Mouse (Mus musculus) c-Kit-positive CD71-negative TER-119-negative erythroid progenitor cells, embryonic 14.5 days (primary cell): Measurements from ENCODE around the gene Ltb4r1.

ENCODE experiments used
- DNase-seq: peaks from one replicate; pipeline ENCODE4 v3.0.0-alpha.2; 2013; ENCODE audit warnings: low read depth

Gene Ltb4r1

GRCm38 (mm10) chr14:55765696-55766095 lies at the start of gene Ltb4r1:
Gene Ltb4r1, plus strand, starts transcription at chr14:55765962.
- DNase-seq: no peak

GRCm38 (mm10) chr14:55716271-55716670 lies 49.5 kb upstream of the Ltb4r1 start:
- no peak for DNase-seq

GRCm38 (mm10) chr14:55716884-55717283 lies 48.9 kb upstream of the Ltb4r1 start:
- no peak for DNase-seq

- DNase-seq: no peak
Measured at GRCm38 (mm10) chr14:55719737-55720136, 46.0 kb upstream of the Ltb4r1 start.

DNA sequence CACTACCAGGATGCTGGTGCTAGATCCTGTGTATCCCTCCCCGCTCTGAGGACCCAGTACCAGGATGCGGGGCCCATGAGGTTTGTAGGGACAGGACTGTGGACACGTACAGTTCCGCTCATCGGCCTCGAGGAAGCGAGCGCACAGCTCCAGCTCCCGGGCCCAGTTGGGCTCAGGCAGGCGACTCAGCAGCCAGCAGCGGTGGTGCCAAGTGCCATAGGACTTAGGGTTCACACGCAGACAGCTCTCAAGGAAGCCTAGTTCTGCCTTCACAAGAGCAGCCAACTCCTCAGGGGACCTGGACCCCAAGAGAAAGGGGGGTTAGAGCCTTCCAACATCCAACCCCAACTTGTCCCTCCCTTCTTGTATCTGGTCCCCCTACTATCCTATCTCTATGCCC lies 45.1 kb upstream of the Ltb4r1 start:
- no peak for DNase-seq

DNA sequence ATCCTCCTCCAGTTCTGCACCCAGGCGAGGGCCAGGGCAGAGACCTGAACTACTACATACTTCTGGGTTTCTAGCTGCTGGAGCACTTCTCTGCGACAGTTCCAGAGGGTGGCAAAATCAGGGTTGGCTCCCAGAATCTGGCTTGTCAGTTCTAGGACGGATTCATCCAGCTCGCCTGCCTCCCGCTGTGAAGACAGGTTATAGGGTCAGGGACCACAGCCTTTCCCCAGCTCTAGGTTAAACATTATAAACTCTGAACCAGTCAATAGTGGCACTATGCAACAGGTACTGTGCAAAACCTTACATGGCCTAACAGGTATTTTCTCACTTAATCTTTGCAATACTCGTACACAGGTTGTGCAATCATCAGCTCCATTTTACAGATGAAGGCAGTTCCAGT lies 44.7 kb upstream of the Ltb4r1 start:
- no peak for DNase-seq

GRCm38 (mm10) chr14:55721700-55722437 lies 43.9 kb upstream of the Ltb4r1 start, which contains the start of gene Rabggta:
Gene Rabggta, minus strand, starts transcription at chr14:55722263.
- DNase-seq: peak; percentile 87

GRCm38 (mm10) chr14:55722438-55722945 lies 43.3 kb upstream of the Ltb4r1 start:
- DNase-seq: no peak

DNA sequence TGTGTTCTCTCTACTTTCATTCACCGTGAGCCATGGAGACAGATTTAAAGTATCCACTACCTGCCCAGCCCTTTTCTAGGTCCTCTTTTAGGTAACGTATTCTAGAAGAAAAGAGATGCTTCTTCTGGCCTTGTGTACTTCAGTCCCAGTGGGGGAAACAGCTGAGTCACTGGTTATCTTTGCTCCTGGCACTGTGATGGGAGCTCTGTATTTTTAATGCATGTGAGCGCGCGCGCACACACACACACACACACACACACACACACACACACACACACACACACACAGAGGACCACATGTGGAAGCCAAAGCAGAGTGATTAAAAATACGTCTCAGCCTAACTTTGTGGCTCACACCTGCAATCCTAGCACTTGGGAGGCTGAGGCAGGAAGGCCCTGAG lies 42.3 kb upstream of the Ltb4r1 start:
- DNase-seq: no peak

GRCm38 (mm10) chr14:55724411-55724871 lies 41.3 kb upstream of the Ltb4r1 start:
- DNase-seq: peak; percentile 72

- no peak for DNase-seq
Measured at GRCm38 (mm10) chr14:55726261-55726660, 39.5 kb upstream of the Ltb4r1 start.

GRCm38 (mm10) chr14:55727889-55728685 lies 37.7 kb upstream of the Ltb4r1 start:
- DNase-seq: no peak

GRCm38 (mm10) chr14:55730116-55730515 lies 35.6 kb upstream of the Ltb4r1 start:
- no peak for DNase-seq

GRCm38 (mm10) chr14:55730531-55731032 lies 35.2 kb upstream of the Ltb4r1 start:
- no peak for DNase-seq

GRCm38 (mm10) chr14:55733889-55734288 lies 31.9 kb upstream of the Ltb4r1 start:
- DNase-seq: no peak

- no peak for DNase-seq
Measured at GRCm38 (mm10) chr14:55734869-55735268, 30.9 kb upstream of the Ltb4r1 start.

GRCm38 (mm10) chr14:55735334-55735733 lies 30.4 kb upstream of the Ltb4r1 start:
- DNase-seq: no peak

DNA sequence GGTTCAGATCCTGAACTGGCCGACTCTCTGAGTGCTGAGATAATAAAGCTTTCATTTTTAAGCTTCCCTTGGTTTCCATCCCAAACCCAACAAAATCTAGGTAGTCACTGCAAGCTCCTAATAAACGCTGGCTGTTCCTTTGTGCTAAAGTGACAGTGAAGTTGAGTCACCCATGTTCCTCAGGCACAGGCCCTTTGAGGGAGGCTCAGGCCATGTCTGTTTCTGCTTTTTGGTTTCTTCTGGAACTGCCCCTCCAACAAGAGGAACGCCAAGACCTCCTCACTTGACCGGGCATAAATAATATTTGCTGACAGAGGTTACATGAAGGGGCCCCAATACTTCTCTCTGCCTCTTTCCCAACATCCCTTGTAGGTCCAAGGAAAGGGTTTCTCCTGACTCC lies 30.0 kb upstream of the Ltb4r1 start:
- DNase-seq: no peak

GRCm38 (mm10) chr14:55737086-55737687 lies 28.6 kb upstream of the Ltb4r1 start:
- no peak for DNase-seq

DNA sequence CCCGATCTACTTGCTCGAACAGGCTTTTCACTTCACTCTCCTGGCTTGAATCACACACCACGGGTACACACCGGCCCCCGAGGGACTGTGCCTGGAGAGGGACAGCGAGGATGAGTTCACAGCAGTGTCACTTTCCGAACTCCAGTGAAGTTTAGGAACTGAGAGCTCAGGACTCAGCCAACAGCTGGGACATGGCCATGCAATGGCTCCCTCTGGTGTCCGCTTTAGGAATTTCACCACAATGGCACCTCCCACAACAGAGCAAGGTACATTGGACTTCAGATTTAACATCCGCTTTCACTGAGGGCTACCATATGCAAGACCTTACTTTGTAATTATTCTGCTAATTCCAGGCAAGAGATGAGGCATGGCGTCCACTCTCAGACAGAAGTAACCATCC lies 22.1 kb upstream of the Ltb4r1 start:
- peak; percentile 85 for DNase-seq

- peak; percentile 74 for DNase-seq
Measured at GRCm38 (mm10) chr14:55745180-55745860, 20.4 kb upstream of the Ltb4r1 start, which contains the start of the genes Dhrs1 and Nop9. Gene Dhrs1, minus strand, starts transcription at chr14:55745690. Gene Nop9, plus strand, starts transcription at chr14:55745693.

DNA sequence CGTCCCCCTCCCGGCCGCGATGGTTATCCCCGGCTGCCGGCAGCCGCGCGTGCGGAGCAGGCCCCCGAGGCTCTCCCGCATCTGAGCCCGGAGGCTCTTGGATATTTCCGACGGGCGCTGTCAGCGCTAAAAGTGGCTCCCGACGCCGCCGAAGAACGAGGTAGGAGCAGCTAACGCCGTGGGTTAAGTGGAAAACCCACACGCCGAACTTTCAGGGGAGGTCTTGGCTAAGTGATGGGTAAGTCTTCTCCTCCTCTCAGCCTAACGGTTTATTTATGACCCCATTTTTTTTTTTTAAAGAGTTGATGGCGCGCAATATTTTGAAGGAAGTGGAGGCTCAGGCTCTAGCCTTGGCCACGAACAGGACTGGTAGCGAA lies 19.9 kb upstream of the Ltb4r1 start:
- DNase-seq: no peak
